Mouse (Mus musculus) neural tube, embryonic 10.5 days (tissue): ENCODE data around the gene Camp.
"Not testable (repeated sequence)": the region's sequence is repeated elsewhere in the genome, so short reads cannot be mapped to it uniquely, and the experiment has no call there.

Experiments used
- DNase-seq: peaks from one replicate; pipeline ENCODE4 v3.0.0-alpha.2; 2017; ENCODE audit warnings: low spot score; ENCODE audit errors: extremely low spot score

The Camp gene

DNA sequence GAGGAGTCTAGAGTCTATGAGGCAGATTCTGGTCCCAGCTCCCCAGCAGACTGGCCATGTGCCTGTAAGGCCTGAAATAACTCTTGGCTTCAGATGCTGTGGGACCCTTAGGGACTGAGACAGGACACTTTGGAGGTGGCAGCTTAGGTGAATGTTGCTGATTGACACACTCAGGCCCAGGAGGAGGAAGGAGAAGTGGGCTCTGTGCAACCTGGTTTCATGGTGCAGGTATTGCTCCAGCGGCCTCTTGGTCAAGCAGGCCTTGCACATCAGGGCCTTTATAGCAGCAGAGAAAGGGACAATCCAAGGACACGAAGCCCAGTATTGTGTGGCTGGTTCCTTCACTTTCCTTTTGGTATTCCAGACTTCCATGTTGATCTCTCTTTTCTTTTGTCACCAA is 4.9 kb upstream of the Camp start:
- no peak for DNase-seq

DNA sequence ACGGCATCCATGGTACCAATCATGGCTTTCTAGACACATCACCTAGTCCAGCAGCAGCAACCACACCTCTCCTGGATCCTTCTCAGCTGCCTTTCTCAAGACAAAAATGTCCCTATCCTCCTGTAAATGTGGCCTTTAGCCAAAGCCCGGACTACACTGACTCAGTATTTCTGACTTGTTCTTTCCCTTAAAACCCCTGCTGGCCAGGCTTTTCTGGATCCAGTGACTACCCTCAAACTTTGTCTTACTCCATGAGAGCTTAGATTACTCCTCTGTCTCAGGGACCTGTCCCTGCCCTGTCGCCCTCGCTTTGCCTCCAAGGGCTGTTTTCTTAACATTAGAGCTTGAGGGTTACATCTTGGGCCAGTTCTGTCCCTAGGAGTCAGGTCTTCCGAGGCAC is 682 bp upstream of the Camp start:
- no peak for DNase-seq

DNA sequence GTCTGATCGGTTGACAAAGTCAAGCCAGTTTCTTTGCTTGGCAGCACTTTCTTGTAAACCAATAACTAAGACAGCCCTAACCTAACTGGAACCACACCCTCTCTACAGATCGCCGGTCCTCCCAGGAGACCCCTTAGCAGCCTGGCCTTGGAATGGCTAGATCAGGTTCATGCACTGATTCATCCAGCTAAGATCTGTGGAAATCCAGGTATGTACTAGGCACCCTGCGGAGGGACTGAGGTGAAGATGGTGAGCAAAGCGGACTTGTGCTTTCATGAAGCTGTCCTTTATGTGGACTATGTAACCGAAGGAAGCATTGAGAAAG is 16.4 kb downstream of the Camp start:
- no peak for DNase-seq

DNA sequence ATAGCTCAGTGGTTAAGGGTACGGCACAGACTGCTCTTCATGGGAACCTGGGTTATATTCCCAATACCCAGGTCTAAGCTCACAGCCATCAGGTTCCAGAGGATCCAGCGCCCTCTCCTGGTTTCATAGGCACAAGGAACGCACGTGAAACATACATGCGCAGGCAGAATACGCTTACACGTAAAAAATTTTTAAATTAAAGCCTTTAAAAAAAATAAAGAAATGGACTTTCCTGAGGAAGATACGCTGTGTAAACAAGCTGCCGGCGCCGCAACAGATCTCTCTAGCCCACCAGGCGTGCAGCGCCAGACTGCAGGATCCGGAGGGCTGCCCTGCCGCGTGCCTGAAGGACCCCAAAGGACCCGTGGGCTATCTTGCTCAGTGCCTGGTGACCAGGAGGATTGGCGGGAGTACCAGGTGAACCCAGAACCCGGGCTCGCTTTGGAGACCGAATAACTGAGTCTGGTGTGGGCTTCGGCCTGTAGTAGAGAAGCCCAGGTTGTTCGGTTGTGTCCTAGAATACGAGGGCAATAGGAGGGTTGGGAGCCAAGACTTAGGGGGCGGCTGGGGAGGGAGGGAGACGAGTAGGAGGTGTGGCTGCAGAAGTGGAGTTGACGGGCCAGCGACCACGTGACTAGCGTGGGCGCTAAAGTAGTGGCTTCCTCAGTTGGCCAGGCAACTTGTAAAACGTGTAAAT is 16.9 kb downstream of the Camp start, which contains the start of gene Nme6:
TSS of gene Nme6 (plus strand) at position 359 of the 697 bp plus-strand sequence.
- DNase-seq, result peak; percentile 97

DNA sequence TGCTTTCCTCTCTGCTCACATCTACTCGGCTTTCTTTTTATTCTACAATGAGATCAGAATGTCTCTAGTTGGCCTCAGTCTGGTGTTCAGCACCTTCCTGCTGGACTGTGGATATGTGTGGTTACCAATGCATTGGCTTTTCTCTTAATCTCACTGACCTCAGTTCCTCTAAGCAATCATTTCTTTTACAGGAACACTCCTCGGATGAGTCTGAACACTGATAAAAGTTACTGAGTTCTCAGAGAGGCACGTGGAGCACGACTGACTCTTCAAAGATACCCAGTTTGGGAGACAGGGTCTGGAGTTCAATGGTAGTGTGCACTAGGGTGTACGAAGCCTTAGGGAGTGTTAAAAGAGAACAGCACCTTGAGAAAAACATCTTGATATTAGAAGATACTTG is 23.2 kb downstream of the Camp start:
- no peak for DNase-seq

DNA sequence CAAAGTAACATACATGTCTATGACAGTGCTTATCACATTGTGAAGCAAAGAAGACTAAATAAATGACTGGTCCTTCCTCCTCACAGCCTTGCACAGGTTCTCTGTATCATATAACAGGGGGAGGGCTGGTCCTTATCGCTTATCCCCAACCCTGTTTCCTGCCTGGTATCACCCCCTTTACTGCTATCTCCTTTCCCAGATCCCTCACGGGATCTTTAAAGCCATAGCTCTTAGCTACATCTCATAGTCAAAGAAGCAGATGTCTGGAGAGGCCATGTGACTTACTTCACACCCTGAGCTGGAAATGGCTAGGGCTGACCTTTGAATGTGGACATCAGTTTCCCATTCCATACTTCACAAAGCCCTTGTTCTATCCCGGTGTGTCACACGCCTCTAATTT is 23.7 kb downstream of the Camp start:
- no peak for DNase-seq

DNA sequence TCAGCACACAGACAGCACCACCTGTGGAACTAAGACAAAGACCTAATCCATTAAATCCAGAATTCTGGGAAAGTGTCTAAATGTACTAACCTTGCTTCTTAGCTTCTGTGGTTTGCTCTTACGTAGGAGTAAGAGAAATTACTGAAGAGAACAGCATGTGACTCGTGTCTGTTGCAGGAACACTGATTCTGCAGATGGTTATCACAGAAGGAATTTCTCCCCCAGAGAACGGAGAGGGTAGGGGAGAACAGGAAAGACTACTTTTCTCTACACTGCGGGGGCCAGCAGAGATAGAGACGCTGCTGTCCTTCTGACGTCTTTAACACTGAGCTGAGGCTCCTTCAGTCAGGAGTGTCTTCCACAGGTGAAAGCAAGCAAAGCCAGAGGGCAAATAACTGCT is 33.1 kb downstream of the Camp start:
- no peak for DNase-seq

DNA sequence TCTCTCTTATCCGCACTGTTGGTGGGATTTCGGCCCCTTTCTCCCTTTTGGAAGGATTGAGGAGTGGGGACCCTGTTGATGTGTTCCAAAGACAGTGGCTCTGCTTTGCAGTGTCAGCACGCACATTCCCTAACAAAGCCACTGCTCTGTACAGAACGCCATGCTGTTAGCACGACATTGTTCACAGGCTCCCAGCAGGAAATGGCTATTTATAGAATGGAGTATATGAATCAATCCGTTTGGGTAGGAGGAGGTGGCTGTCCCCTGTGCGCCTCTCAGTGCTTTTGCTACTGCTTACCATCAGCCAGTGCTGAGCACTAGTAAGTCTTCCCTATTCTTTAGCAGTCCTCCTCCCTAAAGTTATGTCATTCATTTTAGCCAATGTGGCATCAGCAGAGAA is 36.0 kb downstream of the Camp start:
- DNase-seq, result no peak

DNA sequence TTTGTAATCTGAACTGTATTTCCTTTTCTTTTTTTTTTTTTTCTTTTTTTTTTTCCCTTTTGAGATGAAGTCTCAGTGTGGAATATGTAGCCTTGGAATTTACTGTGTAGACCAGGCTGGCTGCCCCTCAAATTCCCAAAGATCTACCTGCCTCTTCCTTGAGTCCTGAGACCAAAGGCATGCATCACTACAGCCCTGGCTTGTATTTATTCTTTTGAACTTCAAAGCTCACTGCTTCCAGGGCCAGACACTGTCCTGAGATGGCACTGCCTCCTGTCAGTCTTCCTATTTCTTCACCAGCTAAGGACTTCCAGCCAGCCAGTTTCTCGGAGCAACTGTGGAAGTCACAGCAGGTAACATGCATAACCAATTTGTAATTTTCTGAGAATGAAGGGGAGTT is 37.4 kb downstream of the Camp start, which contains the start of gene Spink8:
TSS of gene Spink8 (plus strand) at position 301 of the 400 bp plus-strand sequence.
- DNase-seq, result no peak

DNA sequence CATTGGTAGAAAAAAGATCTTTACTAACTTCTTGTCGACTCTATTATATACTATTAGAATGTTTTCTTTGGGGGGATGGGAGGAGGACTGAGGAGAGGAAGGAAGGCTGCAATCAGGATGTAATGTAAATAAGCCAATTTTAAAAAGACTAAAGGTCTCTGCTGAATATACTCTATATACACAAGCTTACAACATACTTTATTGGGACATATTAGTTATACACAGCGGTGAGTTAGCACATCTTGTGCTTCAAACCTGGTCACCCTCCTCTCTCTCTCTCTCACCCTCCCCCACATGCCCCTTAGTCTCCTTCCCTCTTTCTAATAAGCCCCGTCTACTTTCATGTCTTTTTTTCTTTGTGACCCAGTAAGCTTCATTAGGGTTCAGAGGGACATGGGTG is 41.5 kb downstream of the Camp start:
- no peak for DNase-seq

DNA sequence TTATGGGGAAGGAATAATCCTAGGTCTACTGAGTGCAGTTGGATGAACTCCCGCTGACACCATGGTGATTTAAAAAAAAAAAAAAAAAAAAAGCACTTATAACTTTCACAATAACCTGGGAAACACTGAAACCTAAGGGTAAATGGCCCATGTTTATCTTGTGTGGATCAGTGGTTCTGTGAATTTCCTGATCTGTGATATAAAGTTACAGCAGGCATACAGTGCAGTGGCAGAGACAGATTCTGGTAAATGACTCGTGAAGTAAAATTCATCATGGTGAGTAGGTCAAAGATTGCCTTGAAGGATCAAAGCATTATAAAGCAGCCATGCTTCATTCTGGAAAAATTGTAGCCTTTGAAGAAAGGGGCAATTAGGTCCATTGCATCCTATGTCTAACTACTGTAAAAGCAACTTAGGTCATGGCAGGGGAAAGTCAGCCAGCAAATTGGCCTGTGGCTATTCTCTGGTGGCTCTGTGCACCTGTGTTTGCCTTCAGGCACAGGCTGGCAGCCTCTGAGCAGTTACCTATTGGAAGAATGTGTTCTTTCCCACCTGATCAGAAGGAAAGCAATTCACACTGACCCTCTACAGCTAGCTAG is 42.6 kb downstream of the Camp start:
- DNase-seq, result no peak

DNA sequence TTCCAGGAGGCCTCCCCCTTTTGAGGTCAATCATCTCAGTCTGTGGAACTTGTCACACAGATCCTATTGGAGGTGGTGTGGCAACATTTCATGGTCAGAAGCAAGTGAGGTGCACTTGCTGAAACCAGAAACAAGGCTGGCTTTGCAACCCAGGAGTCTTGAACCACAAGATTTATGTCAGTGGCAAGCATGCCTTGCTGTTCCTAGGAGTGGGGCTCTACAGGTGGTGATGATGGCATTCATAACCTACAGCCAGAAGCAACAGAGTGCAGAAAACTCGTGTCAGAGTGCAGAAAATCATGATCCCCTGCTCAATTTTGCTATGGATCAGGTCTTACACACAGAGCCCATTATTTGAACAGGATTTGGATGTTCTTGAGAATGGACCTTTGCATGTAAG is 43.2 kb downstream of the Camp start:
- DNase-seq, result no peak

DNA sequence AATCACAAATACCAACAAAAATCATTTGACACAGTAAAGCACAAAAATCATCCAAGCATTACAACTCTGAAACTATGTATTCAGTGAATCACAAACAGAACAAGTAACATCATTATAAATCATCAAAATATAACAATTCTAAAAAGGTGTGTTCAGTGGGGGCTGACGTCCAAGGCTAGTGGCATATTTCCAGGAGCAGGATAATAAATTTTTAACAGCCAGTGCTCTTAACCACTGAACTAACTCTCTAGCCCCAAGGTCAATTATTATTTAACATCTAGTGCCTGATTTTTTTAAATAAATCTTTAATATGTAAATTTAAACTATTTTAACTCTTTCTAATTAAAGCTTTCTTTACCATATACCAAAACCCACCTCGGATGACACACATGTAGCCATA is 43.8 kb downstream of the Camp start:
- DNase-seq, result not testable (repeated sequence)

DNA sequence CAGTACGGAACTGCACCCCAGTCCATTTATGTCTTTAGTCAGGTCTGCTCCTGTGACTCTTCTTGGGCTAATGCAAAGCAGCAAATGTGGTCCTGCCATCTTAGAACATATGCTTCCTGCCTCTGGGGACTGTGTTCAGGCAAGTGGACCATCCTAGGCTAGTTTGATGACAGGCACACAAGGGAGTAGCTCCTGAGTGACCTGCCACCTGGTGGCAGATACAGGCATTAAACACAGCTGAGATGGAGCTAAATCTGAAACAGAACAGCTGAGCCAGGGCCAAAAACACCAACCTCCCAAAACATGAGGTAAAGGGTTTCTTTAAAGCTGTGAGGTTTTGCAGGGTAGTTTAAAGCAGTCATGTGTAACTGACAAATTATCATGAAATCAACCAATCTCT is 51.4 kb downstream of the Camp start:
- DNase-seq, result peak; percentile 19
